Mouse (Mus musculus) heart, adult 2 months (tissue): ENCODE measurements at regions not wholly inside any gene's neighbourhood (a gene's known extent, or its start where the extent isn't known, plus 50 kb on each side); places are given as distances from the start of the nearest gene placed in this dataset.

Experiments
- DNase-seq, 2 experiments: peaks; one replicate each; pipeline ENCODE4 v3.0.0; 2021
- H3K27ac ChIP-seq: fragments of 200-600 bp; 2 replicates; pipeline ENCODE4 v1.8.1; 2022
- H3K27me3 ChIP-seq: fragments of 200-500 bp; 2 replicates; pipeline ENCODE4 v1.6.1; 2012; ENCODE audit warnings: mild to moderate bottlenecking, low read length, inconsistent platforms, mixed read lengths; ENCODE audit not compliant: control insufficient read depth, insufficient read depth
- H3K36me3 ChIP-seq: fragments of 200-500 bp; 2 replicates; pipeline ENCODE4 v1.6.1; 2012; ENCODE audit warnings: low read length, inconsistent platforms; ENCODE audit not compliant: control insufficient read depth, insufficient read depth
- H3K4me1 ChIP-seq: fragments of 200-500 bp; 2 replicates; pipeline ENCODE4 v1.6.1; 2011; ENCODE audit warnings: low read length; ENCODE audit not compliant: control insufficient read depth, insufficient read depth
- H3K4me3 ChIP-seq: fragments of 200-600 bp; 2 replicates; pipeline ENCODE4 v1.8.1; 2022
- H3K79me2 ChIP-seq: fragments of 200-500 bp; replicated peaks from 2 replicates; pipeline ENCODE4 v1.6.1; 2012; ENCODE audit warnings: mild to moderate bottlenecking, inconsistent platforms, low read length, moderate library complexity, mixed read lengths; ENCODE audit not compliant: control insufficient read depth, insufficient read depth
- H3K9ac ChIP-seq: fragments of 200-500 bp; 2 replicates; pipeline ENCODE4 v1.6.1; 2012; ENCODE audit warnings: low read depth, mild to moderate bottlenecking, control low read depth, inconsistent platforms, low read length, mixed read lengths
- CTCF ChIP-seq: fragments of 200-600 bp; IDR thresholded peaks from 2 replicates; pipeline ENCODE4 v1.8.1; 2022; ENCODE audit warnings: antibody characterized with exemption, mild to moderate bottlenecking, moderate library complexity
- EP300 ChIP-seq: fragments of 200-500 bp; IDR thresholded peaks from 2 replicates; pipeline ENCODE4 v1.6.1; 2011; ENCODE audit warnings: low read depth, low read length, control low read depth; ENCODE audit not compliant: insufficient read depth
- POLR2A ChIP-seq: fragments of 200-500 bp; IDR thresholded peaks from 2 replicates; pipeline ENCODE4 v1.6.1; 2011; ENCODE audit warnings: mild to moderate bottlenecking, low read depth, low read length, control low read depth; ENCODE audit not compliant: insufficient read depth
- WGBS: fragments of 180-500 bp; shearing (Covaris S2); methylation state at CpG from one replicate; pipeline ENCODE4 v1.1.7; 2018; 5-methylcytosine and 5-hydroxymethylcytosine counted together
- intact Hi-C: fragments of 180-260 bp; cut with DNase I; formaldehyde crosslinking; loops from one replicate; pipeline ENCODE4 v1.15.1; 2025

DNA sequence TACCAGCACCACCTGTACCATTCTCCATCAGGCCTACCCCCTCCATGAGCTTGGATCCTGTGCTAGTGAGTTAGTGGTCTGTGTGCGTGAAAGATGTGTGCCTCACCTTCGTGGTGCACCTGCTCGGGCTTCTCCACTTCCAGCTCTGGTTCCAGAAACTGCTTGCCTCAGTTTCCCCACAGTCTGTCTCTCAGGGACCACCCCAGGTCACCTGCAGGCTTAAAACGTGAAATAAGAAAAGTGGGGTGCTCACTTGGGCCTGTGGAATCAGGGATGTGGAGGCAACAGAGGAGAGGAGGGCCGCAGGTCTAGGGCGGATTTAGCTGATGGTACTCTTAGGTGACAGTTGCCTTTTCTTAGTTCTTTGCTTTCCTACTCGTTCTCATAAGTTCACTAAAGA is 186.0 kb downstream of the Irx2 start:
- TF ChIP-seq CTCF (no peak), POLR2A (no peak), EP300 (no peak)
- H3K79me2 ChIP-seq, result no peaks in the 10 kb centered on the region
- 59% methylated on average over 7 of the region's 7 CpGs for WGBS
- no peak overlapping the region for H3K4me3 ChIP-seq
- DNase-seq, result no peak
- intact Hi-C loops, result no loop called here
- H3K9ac ChIP-seq, result no peak overlapping the region
- H3K4me1 ChIP-seq, result no peaks in the 10 kb centered on the region
- H3K27me3 ChIP-seq, result no peaks in the 10 kb centered on the region
- H3K27ac ChIP-seq, result no peak overlapping the region
- no peaks in the 10 kb centered on the region for H3K36me3 ChIP-seq

DNA sequence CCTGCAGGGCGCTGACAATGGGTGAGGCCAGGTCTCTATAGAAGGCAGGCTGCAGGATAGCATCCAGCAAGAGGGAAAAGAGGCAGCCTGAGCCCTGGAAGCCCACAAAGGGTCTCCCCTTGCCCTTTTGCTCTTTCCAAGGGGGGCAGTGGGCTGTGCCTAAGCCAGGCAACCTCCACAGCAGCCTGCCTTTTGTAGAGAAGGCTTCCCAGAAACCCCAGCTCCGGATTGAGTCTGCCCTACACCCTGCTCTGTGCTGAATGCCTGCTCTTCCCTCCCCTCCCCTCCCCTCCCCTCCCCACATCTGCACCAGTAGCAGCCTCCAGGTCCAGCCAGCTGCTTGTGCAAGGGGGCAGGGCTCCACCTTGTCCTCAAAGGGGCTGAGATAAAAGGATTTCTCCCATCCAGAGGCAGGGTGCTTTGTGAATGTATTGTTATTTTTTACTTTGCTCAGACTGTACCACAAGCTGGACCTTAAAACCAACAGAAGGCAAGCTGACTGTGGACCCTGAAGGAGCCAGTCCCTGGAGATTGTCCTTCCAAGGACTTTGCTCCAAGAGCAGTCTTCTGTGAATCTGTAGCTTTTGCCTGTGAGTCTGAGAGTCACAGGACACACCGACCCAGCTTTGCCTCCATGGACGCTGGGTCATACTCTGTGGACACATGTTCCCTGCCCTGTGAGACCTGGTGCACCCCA is 186.8 kb downstream of the Irx2 start:
- Histone ChIP-seq H3K27ac (no peak overlapping the region), H3K36me3 (no peaks in the 10 kb centered on the region), H3K4me1 (no peaks in the 10 kb centered on the region), H3K4me3 (no peak overlapping the region), H3K9ac (no peak overlapping the region), H3K79me2 (no peaks in the 10 kb centered on the region), H3K27me3 (no peaks in the 10 kb centered on the region)
- DNase-seq, result no peak
- intact Hi-C loops, result no loop called here
- TF ChIP-seq POLR2A (no peak), CTCF (no peak), EP300 (no peak)
- WGBS, result 20% methylated on average over 4 of the region's 4 CpGs

DNA sequence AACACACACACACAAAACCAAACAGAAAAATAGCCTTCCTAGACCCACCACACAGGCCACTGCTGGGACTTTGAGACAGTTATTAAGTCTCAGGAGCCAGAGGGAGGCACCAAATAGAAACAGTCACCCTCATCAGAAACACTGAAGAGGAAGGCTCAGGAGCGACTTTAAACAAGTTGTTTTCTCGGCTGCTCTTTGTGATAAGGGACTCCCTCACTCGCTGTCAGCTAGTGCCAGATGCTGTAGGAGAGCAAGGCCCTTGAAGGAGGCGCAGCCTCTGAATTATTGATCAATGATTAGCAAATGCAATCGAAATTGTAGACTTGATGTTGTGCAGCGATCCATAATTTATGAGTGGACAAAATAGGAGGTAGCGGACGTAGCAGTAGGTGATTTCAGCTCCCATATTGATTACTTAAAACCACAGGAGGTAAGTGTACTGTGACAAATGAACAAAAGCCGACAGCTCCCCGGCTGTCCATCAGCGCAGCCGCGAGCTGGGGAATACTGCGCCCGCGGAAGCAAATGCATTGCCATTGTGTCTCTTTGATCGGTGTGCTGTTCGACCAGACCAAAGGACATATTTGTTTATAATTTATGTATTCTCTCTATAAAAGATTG is 187.4 kb downstream of the Irx2 start:
- whole genome bisulfite sequencing, result 15% methylated on average over 18 of the region's 18 CpGs
- Histone ChIP-seq H3K79me2 (no peaks in the 10 kb centered on the region), H3K4me1 (no peaks in the 10 kb centered on the region), H3K9ac (no peak overlapping the region), H3K27me3 (no peaks in the 10 kb centered on the region), H3K27ac (no peak overlapping the region), H3K36me3 (no peaks in the 10 kb centered on the region), H3K4me3 (no peak overlapping the region)
- no peak for TF ChIP-seq CTCF
- no peak for TF ChIP-seq POLR2A
- no peak for TF ChIP-seq EP300
- no peak for DNase-seq
- intact Hi-C loops, result no loop called here

DNA sequence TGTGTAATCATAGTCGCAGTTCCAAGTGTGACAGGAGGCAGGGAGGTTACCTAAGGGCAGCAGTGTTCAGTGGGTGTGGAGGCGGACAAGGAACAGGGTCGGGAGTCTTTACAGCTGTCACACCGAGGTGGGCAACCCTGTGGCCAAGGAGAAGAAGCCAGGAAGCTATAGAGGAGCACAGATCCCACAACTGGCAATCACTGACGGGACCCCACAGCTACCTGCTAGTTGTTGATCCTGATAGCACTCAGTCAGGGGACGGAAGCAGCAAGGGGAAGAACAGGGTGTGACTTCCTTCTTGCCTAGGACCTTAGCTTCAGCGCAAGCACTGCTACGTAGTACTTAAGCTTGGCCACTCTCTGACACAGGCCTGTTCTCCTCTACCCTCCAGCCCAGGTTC is 188.2 kb downstream of the Irx2 start:
- Histone ChIP-seq H3K4me1 (no peaks in the 10 kb centered on the region), H3K4me3 (no peak overlapping the region), H3K36me3 (no peaks in the 10 kb centered on the region), H3K9ac (no peak overlapping the region), H3K27me3 (no peaks in the 10 kb centered on the region), H3K27ac (no peak overlapping the region), H3K79me2 (no peaks in the 10 kb centered on the region)
- intact Hi-C loops, result no loop called here
- TF ChIP-seq CTCF (no peak), POLR2A (no peak), EP300 (no peak)
- WGBS, result 30% methylated on average over 8 of the region's 8 CpGs
- DNase-seq, result no peak

DNA sequence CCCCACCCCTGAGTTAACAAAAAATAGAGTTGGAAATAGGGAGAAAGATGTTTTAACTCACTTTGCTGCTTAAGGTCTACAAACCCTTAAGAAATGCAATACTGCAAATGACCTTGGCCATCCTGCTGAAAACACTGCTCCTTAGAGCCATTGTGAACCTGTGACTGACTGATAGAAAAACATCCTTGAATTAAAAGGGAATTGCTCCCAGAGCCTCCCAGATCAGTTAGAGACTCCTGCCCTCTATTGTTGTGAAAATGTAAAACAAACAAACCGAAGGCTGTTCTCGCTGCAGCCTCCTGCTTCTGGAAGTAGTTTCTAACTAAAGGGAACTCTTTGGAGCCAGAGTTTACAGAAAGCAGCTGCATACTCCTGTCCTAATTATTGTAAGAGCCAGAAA is 188.9 kb downstream of the Irx2 start:
- no peak for DNase-seq
- Histone ChIP-seq H3K9ac (no peak overlapping the region), H3K36me3 (no peaks in the 10 kb centered on the region), H3K27ac (no peak overlapping the region), H3K79me2 (no peaks in the 10 kb centered on the region), H3K4me3 (no peak overlapping the region), H3K4me1 (no peaks in the 10 kb centered on the region), H3K27me3 (no peaks in the 10 kb centered on the region)
- WGBS, result 34% methylated on average over 2 of the region's 2 CpGs
- TF ChIP-seq POLR2A (no peak), EP300 (no peak), CTCF (no peak)
- intact Hi-C loops, result no loop called here

DNA sequence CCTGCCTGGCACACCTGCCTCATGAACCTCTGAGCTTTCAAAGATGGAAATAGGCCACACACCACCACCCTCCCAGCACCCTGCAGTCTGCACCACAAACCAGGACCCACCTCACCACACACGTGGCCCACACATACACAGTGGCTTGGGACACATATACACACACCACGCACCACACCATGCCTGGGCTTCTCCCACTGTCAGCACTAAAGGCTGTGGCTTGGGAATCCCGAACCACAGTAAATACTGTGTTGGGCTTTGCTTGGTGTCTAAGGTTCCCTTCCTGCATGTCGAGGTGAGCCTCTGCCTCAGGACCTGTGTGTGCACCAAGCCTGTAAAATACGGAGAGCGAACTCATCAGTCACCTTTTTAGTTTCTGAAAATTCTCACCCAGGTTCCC is 189.3 kb downstream of the Irx2 start:
- intact Hi-C loops, result no loop called here
- H3K36me3 ChIP-seq, result no peaks in the 10 kb centered on the region
- no peaks in the 10 kb centered on the region for H3K79me2 ChIP-seq
- TF ChIP-seq POLR2A, result no peak
- no peaks in the 10 kb centered on the region for H3K4me1 ChIP-seq
- H3K9ac ChIP-seq, result no peak overlapping the region
- no peak for DNase-seq
- WGBS, result 20% methylated on average over 6 of the region's 6 CpGs
- H3K27ac ChIP-seq, result no peak overlapping the region
- no peak overlapping the region for H3K4me3 ChIP-seq
- H3K27me3 ChIP-seq, result no peaks in the 10 kb centered on the region
